Mouse (Mus musculus): Measurements from ENCODE around the gene Mastl. TPM values are rescaled to one million over a fixed set of nuclear protein-coding genes. Genes with fewer than 3 reads are reported as not detected.

Gene Mastl
- polyA plus RNA-seq, 1 experiment: 0.48 TPM

- H3K4me1 ChIP-seq (ENCODE audit: control insufficient read depth, insufficient read depth, low read length): peaks cover 2% of the 10 kb centered on the region
- peak overlapping the region; percentile 89 for H3K4me3 ChIP-seq (ENCODE audit: insufficient read depth, low read length)
- TF ChIP-seq CTCF (IDR thresholded peaks at IDR 0.05; ENCODE audit: extremely low read depth, insufficient read depth, low read length) (no peak), POLR2A (IDR thresholded peaks at IDR 0.05; ENCODE audit: extremely low read depth, insufficient read depth, low read length) (no peak)
- H3K27ac ChIP-seq (ENCODE audit: insufficient read depth, low read length): peak overlapping the region; percentile 96
Observed at GRCm38 (mm10) chr2:23068370-23068737, 87.5 kb downstream of the Mastl start.

GRCm38 (mm10) chr2:23067552-23068369 is 88.1 kb downstream of the Mastl start, which contains the start of gene Acbd5:
TSS of gene Acbd5 (plus strand) at chr2:23068167.
- peaks cover 2% of the 10 kb centered on the region; the same call in 1 of the 2 replicates for H3K4me1 ChIP-seq (ENCODE audit: control insufficient read depth, insufficient read depth, low read length)
- peak within 1 kb of the TSS; percentile 89 for H3K4me3 ChIP-seq (ENCODE audit: insufficient read depth, low read length)
- H3K27ac ChIP-seq (ENCODE audit: insufficient read depth, low read length): peak within 1 kb of the TSS; percentile 96
- TF ChIP-seq POLR2A (IDR thresholded peaks at IDR 0.05; ENCODE audit: extremely low read depth, insufficient read depth, low read length) (peak; percentile 71), CTCF (IDR thresholded peaks at IDR 0.05; ENCODE audit: extremely low read depth, insufficient read depth, low read length) (no peak)

Other genes with a start within 250 kb of the Mastl start
- 130 and 136 TPM in 2 replicates for gene Abi1, start 115.8 kb downstream of the Mastl start, polyA plus RNA-seq (2012; rRNA removed)
- gene Acbd5, start 87.9 kb downstream of the Mastl start, polyA plus RNA-seq (2012; rRNA removed): 44.0 and 46.4 TPM in 2 replicates
- gene Yme1l1, start 345 bp upstream of the Mastl start, polyA plus RNA-seq (2012; rRNA removed): 29.3 and 31.4 TPM in 2 replicates
- 0.21 and 0.25 TPM in 2 replicates for gene 4931423N10Rik, start 51.5 kb upstream of the Mastl start, polyA plus RNA-seq (2012; rRNA removed)
- gene Nxph2, start 165.2 kb upstream of the Mastl start, polyA plus RNA-seq (2012; rRNA removed): 1.5 and 1.6 TPM in 2 replicates

Data from cortical plate, adult 2 months (tissue).